Mouse (Mus musculus) liver, embryonic 18 days (tissue): Measurements from ENCODE around the gene Gm5592. TPM values are rescaled to one million over a fixed set of nuclear protein-coding genes. Genes with fewer than 3 reads are reported as not detected.

Source experiments
- polyA plus RNA-seq: library from polyadenylated mRNA; depleted of rRNA; stranded (reverse); fragments of >200 nt; gene quantifications from 2 replicates; pipeline ENCODE4 v1.2.3, GENCODE M21; 2012; rRNA removed

The Gm5592 gene
- polyA plus RNA-seq: not detected in 2 replicates

GRCm38 (mm10) chr7:41153541-41153940 is at the start of gene Gm5592:
Gene Gm5592, plus strand, starts transcription at chr7:41153841.

Other genes with a start within 250 kb of the Gm5592 start
- gene 4930433I11Rik, start 166.3 kb upstream of the Gm5592 start, polyA plus RNA-seq: not detected in 2 replicates
- not detected in 2 replicates for gene Gm4884, start 121.1 kb upstream of the Gm5592 start, polyA plus RNA-seq
- 5.0 and 5.1 TPM in 2 replicates for gene AI987944, start 239.5 kb downstream of the Gm5592 start, polyA plus RNA-seq